Comparison of ENCODE assay signal across 11 mouse cellular contexts in the genomic region with DNA sequence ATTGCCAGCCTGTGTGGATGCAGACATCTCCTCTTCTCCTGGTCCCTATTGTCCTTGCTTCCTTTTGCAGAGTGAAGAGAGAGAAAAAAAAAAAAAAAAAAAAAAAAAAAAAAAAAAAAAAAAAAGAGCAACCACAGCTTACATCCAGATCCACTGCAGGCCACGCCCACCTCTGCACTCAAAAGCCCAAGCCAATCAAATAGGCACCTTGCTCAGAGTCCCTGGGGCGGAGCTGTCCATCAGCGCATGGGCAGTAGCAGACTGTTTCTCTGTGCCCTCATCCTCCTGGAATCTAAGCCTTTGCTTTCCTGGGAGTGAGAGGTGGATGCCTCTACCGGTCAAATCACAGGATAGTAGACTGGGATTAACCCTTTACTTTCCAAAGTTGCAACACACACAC.
DNase-seq lines count a peak whose midpoint lies in the region; ATAC-seq and TF ChIP-seq lines count a peak whose summit lies in the region.
"Had no signal": no experiment of that assay in that cellular context is flagged by ENCODE, and none has a peak within 500 bp of the region (broad histone marks: within the 10 kb centered on the region; RNA-seq: fewer than 3 reads in every experiment).

No protein-coding gene starts in this region.

- peak; percentile 67; the same call in 1 of the 2 replicates for ATAC-seq in neural tube, embryonic 11.5 days (ENCODE audit: insufficient read depth, low FRiP score, low TSS enrichment)
- peak; percentile 39; the same call in 1 of the 2 replicates for ATAC-seq in embryonic facial prominence, embryonic 15.5 days (ENCODE audit: insufficient number of reproducible peaks, low FRiP score, low TSS enrichment, low read depth)
- 0 out of 2 replicates have a peak, but pooled peaks have one; percentile 41 for ATAC-seq in intestine, postnatal 0 days

- H3K36me3 ChIP-seq in neural tube, embryonic 11.5 days (ENCODE audit: control insufficient read depth, insufficient read depth, low read length) = no peaks in the 10 kb centered on the region
- H3K36me3 ChIP-seq in embryonic facial prominence, embryonic 15.5 days = no peaks in the 10 kb centered on the region
- H3K36me3 ChIP-seq in intestine, postnatal 0 days (ENCODE audit: control insufficient read depth, insufficient read depth) = no peaks in the 10 kb centered on the region
- H3K36me3 ChIP-seq: embryonic facial prominence, embryonic 13.5 days; liver, embryonic 15.5 days had no signal

- WGBS in neural tube, embryonic 11.5 days = 29% methylated on average over 4 of the region's 4 CpGs
- WGBS in embryonic facial prominence, embryonic 15.5 days = 20% methylated on average over 4 of the region's 4 CpGs
- WGBS in intestine, postnatal 0 days = 41% methylated on average over 4 of the region's 4 CpGs

- no peak overlapping the region for H3K4me3 ChIP-seq in neural tube, embryonic 11.5 days (ENCODE audit: low read depth, low read length)
- no peak overlapping the region for H3K4me3 ChIP-seq in embryonic facial prominence, embryonic 15.5 days (replicated peaks)
- H3K4me3 ChIP-seq in intestine, postnatal 0 days (ENCODE audit: low read depth, low read length) = no peak overlapping the region
- H3K4me3 ChIP-seq: embryonic facial prominence, embryonic 13.5 days; liver, embryonic 15.5 days had no signal

- DNase-seq in neural tube, embryonic 11.5 days (ENCODE audit: low spot score) = peak; percentile 49
- no peak for DNase-seq in neural tube, embryonic 10.5 days (ENCODE audit: extremely low spot score, low spot score)
- DNase-seq in testis, postnatal 10 days (ENCODE audit: low spot score) = peak; percentile 61
- no peak for DNase-seq in thymus, postnatal 25 days
- DNase-seq in left cerebral cortex, adult 11 months (ENCODE audit: low spot score) = no peak
- no peak for DNase-seq in urinary bladder, adult 2 months (ENCODE audit: low spot score)
- DNase-seq: right cerebral cortex, adult 18-20 months had no signal

- H3K27me3 ChIP-seq in neural tube, embryonic 11.5 days (ENCODE audit: control insufficient read depth, insufficient read depth, low read length) = no peaks in the 10 kb centered on the region
- H3K27me3 ChIP-seq in embryonic facial prominence, embryonic 15.5 days = no peaks in the 10 kb centered on the region
- no peaks in the 10 kb centered on the region for H3K27me3 ChIP-seq in intestine, postnatal 0 days (replicated peaks; ENCODE audit: control insufficient read depth, insufficient read depth, low read length)
- H3K27me3 ChIP-seq: embryonic facial prominence, embryonic 13.5 days; liver, embryonic 15.5 days had no signal

- H3K9ac ChIP-seq in neural tube, embryonic 11.5 days (ENCODE audit: low read length) = no peak overlapping the region
- no peak overlapping the region for H3K9ac ChIP-seq in embryonic facial prominence, embryonic 15.5 days
- no peak overlapping the region for H3K9ac ChIP-seq in intestine, postnatal 0 days (ENCODE audit: low read depth, low read length)
- H3K9ac ChIP-seq: embryonic facial prominence, embryonic 13.5 days; liver, embryonic 15.5 days had no signal

- H3K4me2 ChIP-seq in neural tube, embryonic 11.5 days (ENCODE audit: low read depth) = no peak overlapping the region
- H3K4me2 ChIP-seq in embryonic facial prominence, embryonic 15.5 days (replicated peaks) = no peak overlapping the region
- H3K4me2 ChIP-seq in intestine, postnatal 0 days (replicated peaks; ENCODE audit: low read depth) = no peak overlapping the region
- H3K4me2 ChIP-seq: embryonic facial prominence, embryonic 13.5 days; liver, embryonic 15.5 days had no signal

- no peak overlapping the region for H3K27ac ChIP-seq in neural tube, embryonic 11.5 days (ENCODE audit: low read depth, low read length)
- no peak overlapping the region for H3K27ac ChIP-seq in embryonic facial prominence, embryonic 15.5 days (replicated peaks)
- no peak overlapping the region for H3K27ac ChIP-seq in intestine, postnatal 0 days (ENCODE audit: low read depth, low read length)
- H3K27ac ChIP-seq: embryonic facial prominence, embryonic 13.5 days; liver, embryonic 15.5 days had no signal

- H3K9me3 ChIP-seq in neural tube, embryonic 11.5 days (ENCODE audit: control insufficient read depth, low read length) = no peaks in the 10 kb centered on the region
- H3K9me3 ChIP-seq in embryonic facial prominence, embryonic 15.5 days (replicated peaks) = no peaks in the 10 kb centered on the region
- H3K9me3 ChIP-seq in intestine, postnatal 0 days (ENCODE audit: control insufficient read depth) = no peaks in the 10 kb centered on the region
- H3K9me3 ChIP-seq: embryonic facial prominence, embryonic 13.5 days; liver, embryonic 15.5 days had no signal

- no peaks in the 10 kb centered on the region for H3K4me1 ChIP-seq in neural tube, embryonic 11.5 days (ENCODE audit: control insufficient read depth, insufficient read depth, low read length)
- no peaks in the 10 kb centered on the region for H3K4me1 ChIP-seq in embryonic facial prominence, embryonic 15.5 days
- no peaks in the 10 kb centered on the region for H3K4me1 ChIP-seq in intestine, postnatal 0 days (replicated peaks; ENCODE audit: control insufficient read depth, insufficient read depth, low read length)
- H3K4me1 ChIP-seq: liver, embryonic 15.5 days had no signal

- TF ChIP-seq CTCF in intestine, postnatal 0 days (IDR thresholded peaks at IDR 0.05; ENCODE audit: low read depth) = no peak

Comparison
In these comparisons a context has a peak if more than half of its experiments do, and no peak if none do; other contexts are left out.
1. DNase-seq: peak in neural tube, embryonic 11.5 days (single experiment) and testis, postnatal 10 days (single experiment); none in neural tube, embryonic 10.5 days (single experiment), thymus, postnatal 25 days (single experiment), left cerebral cortex, adult 11 months (single experiment) and urinary bladder, adult 2 months (single experiment).
2. Peak in every context shown above with its lines, with median percentiles within 50 percentile points of each other: ATAC-seq.